Mouse (Mus musculus) megakaryocyte, embryonic 14.5 days (primary cell): ENCODE measurements around the gene Kcnab1. TPM values are rescaled to one million over a fixed set of nuclear protein-coding genes. Genes with fewer than 3 reads are reported as not detected.

ENCODE experiments used
- H3K27me3 ChIP-seq: replicated peaks from 2 replicates; pipeline ENCODE3; 2012; ENCODE audit warnings: inconsistent platforms
- H3K36me3 ChIP-seq: replicated peaks from 2 replicates; pipeline ENCODE3; 2012; ENCODE audit warnings: low read length, inconsistent platforms, mixed read lengths
- H3K4me1 ChIP-seq: 2 replicates; pipeline ENCODE4 v1.6.1; 2012; ENCODE audit warnings: inconsistent platforms
- H3K4me3 ChIP-seq: replicated peaks from 2 replicates; pipeline ENCODE3; 2012; ENCODE audit warnings: moderate library complexity, mild to moderate bottlenecking, inconsistent platforms
- H3K9me3 ChIP-seq: 2 replicates; pipeline ENCODE4 v1.6.1; 2012; ENCODE audit warnings: inconsistent platforms
- FLI1 ChIP-seq: IDR thresholded peaks from 2 replicates; pipeline ENCODE4 v1.6.1; 2012; ENCODE audit warnings: low read length, inconsistent platforms, mixed read lengths
- GATA1 ChIP-seq: IDR thresholded peaks from 3 replicates; pipeline ENCODE4 v1.6.1; 2012; ENCODE audit warnings: mixed read lengths, low read length, inconsistent platforms, borderline replicate concordance
- polyA plus RNA-seq: library from polyadenylated mRNA; stranded (reverse); fragments of >175 nt; gene quantifications from 2 replicates; pipeline ENCODE4 v1.2.3, GENCODE M21; 2012; ENCODE audit warnings: low replicate concordance; ENCODE audit not compliant: insufficient read depth

Gene Kcnab1
- polyA plus RNA-seq, 1 experiment: not detected

- Histone ChIP-seq H3K36me3 (no peaks in the 10 kb centered on the region), H3K4me1 (no peaks in the 10 kb centered on the region), H3K4me3 (no peak overlapping the region), H3K9me3 (peaks cover 3% of the 10 kb centered on the region), H3K27me3 (no peaks in the 10 kb centered on the region)
- TF ChIP-seq FLI1: no peak
- TF ChIP-seq GATA1: no peak
Observed at GRCm38 (mm10) chr3:65200611-65201010, 91.4 kb downstream of the Kcnab1 start.

- no peaks in the 10 kb centered on the region for H3K4me1 ChIP-seq
- no peaks in the 10 kb centered on the region for H3K36me3 ChIP-seq
- no peak overlapping the region for H3K4me3 ChIP-seq
- TF ChIP-seq GATA1: no peak
- TF ChIP-seq FLI1: no peak
- no peaks in the 10 kb centered on the region for H3K27me3 ChIP-seq
- no peaks in the 10 kb centered on the region for H3K9me3 ChIP-seq
Observed at GRCm38 (mm10) chr3:65203361-65204117, 94.4 kb downstream of the Kcnab1 start.

- Histone ChIP-seq H3K4me1 (no peaks in the 10 kb centered on the region), H3K27me3 (no peaks in the 10 kb centered on the region), H3K36me3 (no peaks in the 10 kb centered on the region), H3K9me3 (no peaks in the 10 kb centered on the region), H3K4me3 (no peak overlapping the region)
- TF ChIP-seq GATA1 (no peak), FLI1 (no peak)
Observed at GRCm38 (mm10) chr3:65204356-65205075, 95.3 kb downstream of the Kcnab1 start.

- Histone ChIP-seq H3K4me1 (no peaks in the 10 kb centered on the region), H3K4me3 (no peak overlapping the region)
Observed at GRCm38 (mm10) chr3:65205539-65206020, 96.4 kb downstream of the Kcnab1 start.

GRCm38 (mm10) chr3:65213725-65214124 lies 104.5 kb downstream of the Kcnab1 start:
- Histone ChIP-seq H3K4me1 (no peaks in the 10 kb centered on the region), H3K36me3 (no peaks in the 10 kb centered on the region), H3K27me3 (no peaks in the 10 kb centered on the region), H3K4me3 (no peak overlapping the region), H3K9me3 (peaks cover 32% of the 10 kb centered on the region)
- TF ChIP-seq GATA1: no peak
- no peak for TF ChIP-seq FLI1

More at GRCm38 (mm10) chr3:65205539-65206020, 96.4 kb downstream of the Kcnab1 start:
- Histone ChIP-seq H3K27me3 (no peaks in the 10 kb centered on the region), H3K9me3 (peaks cover 5% of the 10 kb centered on the region), H3K36me3 (no peaks in the 10 kb centered on the region)
- TF ChIP-seq GATA1 (no peak), FLI1 (no peak)

GRCm38 (mm10) chr3:65214635-65215034 lies 105.5 kb downstream of the Kcnab1 start:
- H3K36me3 ChIP-seq: no peaks in the 10 kb centered on the region
- H3K4me3 ChIP-seq: no peak overlapping the region
- TF ChIP-seq FLI1: no peak
- no peak for TF ChIP-seq GATA1
- no peaks in the 10 kb centered on the region for H3K4me1 ChIP-seq
- no peaks in the 10 kb centered on the region for H3K27me3 ChIP-seq
- H3K9me3 ChIP-seq: peaks cover 32% of the 10 kb centered on the region

- TF ChIP-seq FLI1 (no peak), GATA1 (no peak)
- H3K27me3 ChIP-seq: no peaks in the 10 kb centered on the region
- H3K36me3 ChIP-seq: no peaks in the 10 kb centered on the region
- no peaks in the 10 kb centered on the region for H3K4me1 ChIP-seq
- H3K4me3 ChIP-seq: no peak overlapping the region
- peaks cover 18% of the 10 kb centered on the region; the same call in 1 of the 2 replicates for H3K9me3 ChIP-seq
Observed at GRCm38 (mm10) chr3:65217673-65218579, 108.7 kb downstream of the Kcnab1 start.

GRCm38 (mm10) chr3:65220287-65220686 lies 111.1 kb downstream of the Kcnab1 start:
- no peaks in the 10 kb centered on the region for H3K36me3 ChIP-seq
- peaks cover 13% of the 10 kb centered on the region; the same call in 1 of the 2 replicates for H3K9me3 ChIP-seq
- no peak overlapping the region for H3K4me3 ChIP-seq
- TF ChIP-seq GATA1 (no peak), FLI1 (no peak)
- no peaks in the 10 kb centered on the region for H3K27me3 ChIP-seq
- no peaks in the 10 kb centered on the region for H3K4me1 ChIP-seq

GRCm38 (mm10) chr3:65223635-65224034 lies 114.5 kb downstream of the Kcnab1 start:
- Histone ChIP-seq H3K36me3 (no peaks in the 10 kb centered on the region), H3K9me3 (0 out of 2 replicates have a peak, but pooled peaks cover 3% of the 10 kb centered on the region), H3K4me1 (no peaks in the 10 kb centered on the region), H3K4me3 (no peak overlapping the region), H3K27me3 (no peaks in the 10 kb centered on the region)
- no peak for TF ChIP-seq FLI1
- TF ChIP-seq GATA1: no peak

- no peak overlapping the region for H3K4me3 ChIP-seq
- no peaks in the 10 kb centered on the region for H3K27me3 ChIP-seq
- no peak for TF ChIP-seq GATA1
- no peak for TF ChIP-seq FLI1
- H3K4me1 ChIP-seq: no peaks in the 10 kb centered on the region
- H3K9me3 ChIP-seq: peaks cover 6% of the 10 kb centered on the region
- no peaks in the 10 kb centered on the region for H3K36me3 ChIP-seq
Observed at GRCm38 (mm10) chr3:65230978-65231377, 121.8 kb downstream of the Kcnab1 start.
